Mouse (Mus musculus) CH12.LX (cell line): Measurements from ENCODE around the gene Rnf43. TPM values are rescaled to one million over a fixed set of nuclear protein-coding genes. Genes with fewer than 3 reads are reported as not detected.
A peak's percentile ranks its signal among the peaks of the same experiment; 100 is the strongest.

Source experiments
- DNase-seq: peaks from one replicate; pipeline ENCODE4 v3.0.0-alpha.2; 2013; ENCODE audit errors: extremely low read depth
- H3K27ac ChIP-seq: 2 replicates; pipeline ENCODE4 v1.5.1; 2012; ENCODE audit warnings: low read depth, mild to moderate bottlenecking, control low read depth, moderate library complexity; ENCODE audit not compliant: insufficient read depth
- H3K27me3 ChIP-seq: replicated peaks from 2 replicates; pipeline ENCODE3; 2012; ENCODE audit warnings: inconsistent platforms
- H3K36me3 ChIP-seq, 2 experiments: replicated peaks in 1 of 2; 2 replicates each; pipeline versions ENCODE3 to v1.6.1; 2012; ENCODE audit warnings: inconsistent platforms in 1 of 2, low read length in 1 of 2, mild to moderate bottlenecking in 1 of 2, mixed read lengths in 1 of 2, moderate library complexity in 1 of 2; ENCODE audit not compliant: control insufficient read depth in 1 of 2, insufficient read depth in 1 of 2
- H3K4me1 ChIP-seq, 2 experiments: 2 replicates each; pipeline ENCODE4 v1.6.1; 2012; ENCODE audit warnings: inconsistent platforms in 1 of 2, moderate library complexity in 1 of 2; ENCODE audit not compliant: insufficient read depth in 2 of 2, control insufficient read depth in 1 of 2
- H3K4me2 ChIP-seq: 2 replicates; pipeline ENCODE4 v1.6.1; 2012; ENCODE audit warnings: low read depth, mild to moderate bottlenecking, control low read depth; ENCODE audit not compliant: poor library complexity, insufficient read depth, severe bottlenecking
- H3K4me3 ChIP-seq, 3 experiments: fragments of 150-350 bp in 1 of 3; sonication (generic) in 1 of 3; replicated peaks in 1 of 3; 2 replicates each; pipeline versions ENCODE3 to v1.5.1; 2011 to 2012; ENCODE audit warnings: low read depth in 2 of 3, low read length in 2 of 3, mild to moderate bottlenecking in 2 of 3, moderate library complexity in 2 of 3, control low read depth in 1 of 3, improper control_type of control experiment in 1 of 3, inconsistent platforms in 1 of 3, mixed read lengths in 1 of 3; ENCODE audit not compliant: poor library complexity in 1 of 3
- H3K79me2 ChIP-seq: replicated peaks from 2 replicates; pipeline ENCODE4 v1.6.1; 2012; ENCODE audit warnings: mild to moderate bottlenecking, moderate library complexity; ENCODE audit not compliant: control insufficient read depth, poor library complexity, insufficient read depth, severe bottlenecking; ENCODE audit errors: extremely low read depth
- H3K9ac ChIP-seq: 2 replicates; pipeline ENCODE4 v1.6.1; 2012; ENCODE audit warnings: low read depth, mild to moderate bottlenecking, control low read depth, moderate library complexity; ENCODE audit not compliant: insufficient read depth
- H3K9me3 ChIP-seq: replicated peaks from 2 replicates; pipeline ENCODE3; 2012; ENCODE audit warnings: low read length, inconsistent platforms, mixed read lengths
- BHLHE40 ChIP-seq: IDR thresholded peaks from 2 replicates; pipeline ENCODE4 v1.6.1; 2011; ENCODE audit warnings: mild to moderate bottlenecking, low read depth, low read length, improper control_type of control experiment
- CHD1 ChIP-seq: IDR thresholded peaks from 2 replicates; pipeline ENCODE4 v1.6.1; 2012; ENCODE audit warnings: low read depth, low read length, improper control_type of control experiment, inconsistent platforms
- CHD2 ChIP-seq: IDR thresholded peaks from 2 replicates; pipeline ENCODE4 v1.6.1; 2011; ENCODE audit warnings: low read length, improper control_type of control experiment
- CTCF ChIP-seq, 2 experiments: IDR thresholded peaks in 1 of 2; conservative IDR thresholded peaks in 1 of 2; 2 replicates each; pipeline ENCODE4 v1.5.1; 2011 to 2012; ENCODE audit warnings: low read depth in 2 of 2, low read length in 2 of 2, improper control_type of control experiment in 1 of 2, inconsistent platforms in 1 of 2, mild to moderate bottlenecking in 1 of 2, moderate library complexity in 1 of 2
- ELF1 ChIP-seq: IDR thresholded peaks from 2 replicates; pipeline ENCODE4 v1.6.1; 2014; ENCODE audit warnings: low read depth, mild to moderate bottlenecking, inconsistent platforms, low read length, improper control_type of control experiment
- EP300 ChIP-seq: IDR thresholded peaks from 2 replicates; pipeline ENCODE4 v1.6.1; 2011; ENCODE audit warnings: low read length, improper control_type of control experiment
- GABPA ChIP-seq: IDR thresholded peaks from 2 replicates; pipeline ENCODE4 v1.6.1; 2012; ENCODE audit warnings: low read depth, low read length, improper control_type of control experiment, inconsistent platforms; ENCODE audit not compliant: insufficient replicate concordance
- HCFC1 ChIP-seq: IDR thresholded peaks from 2 replicates; pipeline ENCODE4 v1.6.1; 2012; ENCODE audit warnings: low read depth, mild to moderate bottlenecking, inconsistent platforms, low read length, improper control_type of control experiment
- IRF4 ChIP-seq: IDR thresholded peaks from 2 replicates; pipeline ENCODE4 v1.6.1; 2014; ENCODE audit warnings: low read depth, mild to moderate bottlenecking, inconsistent platforms, low read length, improper control_type of control experiment
- JUND ChIP-seq: conservative IDR thresholded peaks from 2 replicates; pipeline ENCODE4 v1.6.1; 2011; ENCODE audit warnings: low read depth, low read length, improper control_type of control experiment
- KAT2A ChIP-seq: IDR thresholded peaks from 2 replicates; pipeline ENCODE4 v1.6.1; 2012; ENCODE audit warnings: low read length, improper control_type of control experiment, inconsistent platforms; ENCODE audit not compliant: insufficient replicate concordance
- MAFK ChIP-seq: IDR thresholded peaks from 2 replicates; pipeline ENCODE4 v1.6.1; 2011; ENCODE audit warnings: low read length, improper control_type of control experiment; ENCODE audit not compliant: insufficient replicate concordance
- MAX ChIP-seq: IDR thresholded peaks from 2 replicates; pipeline ENCODE4 v1.6.1; 2011; ENCODE audit warnings: low read length, improper control_type of control experiment
- MAZ ChIP-seq: IDR thresholded peaks from 2 replicates; pipeline ENCODE4 v1.6.1; 2012; ENCODE audit warnings: low read depth, mild to moderate bottlenecking, inconsistent platforms, low read length, improper control_type of control experiment, moderate library complexity
- MEF2A ChIP-seq: IDR thresholded peaks from 2 replicates; pipeline ENCODE4 v1.6.1; 2014; ENCODE audit warnings: low read depth, mild to moderate bottlenecking, inconsistent platforms, low read length, improper control_type of control experiment, borderline replicate concordance
- MXI1 ChIP-seq: IDR thresholded peaks from 2 replicates; pipeline ENCODE4 v1.6.1; 2011; ENCODE audit warnings: mild to moderate bottlenecking, low read depth, low read length, improper control_type of control experiment
- MYC ChIP-seq: IDR thresholded peaks from 2 replicates; pipeline ENCODE4 v1.6.1; 2011; ENCODE audit warnings: low read depth, mild to moderate bottlenecking, improper control_type of control experiment, low read length
- NELFE ChIP-seq: IDR thresholded peaks from 2 replicates; pipeline ENCODE4 v1.6.1; 2011; ENCODE audit warnings: low read depth, low read length, improper control_type of control experiment
- NRF1 ChIP-seq: IDR thresholded peaks from 2 replicates; pipeline ENCODE4 v1.6.1; 2014; ENCODE audit warnings: low read depth, mild to moderate bottlenecking, inconsistent platforms, low read length, improper control_type of control experiment, moderate library complexity
- PAX5 ChIP-seq: IDR thresholded peaks from 2 replicates; pipeline ENCODE4 v1.6.1; 2012; ENCODE audit warnings: low read length, inconsistent platforms, mixed read lengths
- POLR2A ChIP-seq: IDR thresholded peaks from 2 replicates; pipeline ENCODE4 v1.6.1; 2011; ENCODE audit warnings: low read depth, mild to moderate bottlenecking, improper control_type of control experiment, low read length
- POLR2AphosphoS2 ChIP-seq: IDR thresholded peaks from 2 replicates; pipeline ENCODE4 v1.6.1; 2011; ENCODE audit warnings: low read depth, low read length, improper control_type of control experiment
- RCOR1 ChIP-seq: conservative IDR thresholded peaks from 2 replicates; pipeline ENCODE4 v1.6.1; 2012; ENCODE audit warnings: low read depth, mild to moderate bottlenecking, inconsistent platforms, low read length, improper control_type of control experiment
- SIN3A ChIP-seq: IDR thresholded peaks from 2 replicates; pipeline ENCODE4 v1.6.1; 2012; ENCODE audit warnings: low read length, improper control_type of control experiment, inconsistent platforms
- SMC3 ChIP-seq: IDR thresholded peaks from 2 replicates; pipeline ENCODE4 v1.6.1; 2011; ENCODE audit warnings: low read depth, low read length, improper control_type of control experiment
- TBP ChIP-seq: conservative IDR thresholded peaks from 2 replicates; pipeline ENCODE4 v1.6.1; 2011; ENCODE audit warnings: low read depth, low read length, improper control_type of control experiment
- UBTF ChIP-seq: IDR thresholded peaks from 2 replicates; pipeline ENCODE4 v1.6.1; 2012; ENCODE audit warnings: low read depth, mild to moderate bottlenecking, inconsistent platforms, low read length, improper control_type of control experiment, moderate library complexity
- USF1 ChIP-seq: IDR thresholded peaks from 2 replicates; pipeline ENCODE4 v1.6.1; 2014; ENCODE audit warnings: low read depth, mild to moderate bottlenecking, inconsistent platforms, low read length, improper control_type of control experiment
- USF2 ChIP-seq: conservative IDR thresholded peaks from 2 replicates; pipeline ENCODE4 v1.6.1; 2011; ENCODE audit warnings: low read depth, low read length, improper control_type of control experiment
- ZMIZ1 ChIP-seq: IDR thresholded peaks from 2 replicates; pipeline ENCODE4 v1.6.1; 2012; ENCODE audit warnings: low read depth, mild to moderate bottlenecking, inconsistent platforms, low read length, improper control_type of control experiment
- ZNF384 ChIP-seq: IDR thresholded peaks from 2 replicates; pipeline ENCODE4 v1.6.1; 2012; ENCODE audit warnings: low read depth, low read length, improper control_type of control experiment, inconsistent platforms
- dilution Hi-C: fragments of 300-500 bp; cut with MboI; formaldehyde crosslinking; loops from 2 replicates; pipeline ENCODE4 v1.14.3; 2020; ENCODE audit warnings: low sequenced_read_pairs; ENCODE audit not compliant: extremely low pct_unique_long_range_greater_than_20kb, extremely low pct_ligation_motif_present
- in situ Hi-C: fragments of 300-500 bp; cut with MboI; formaldehyde crosslinking; loops from 3 replicates; pipeline ENCODE4 v1.14.3; 2019; ENCODE audit warnings: low sequenced_read_pairs, low pct_ligation_motif_present, low pct_unique_long_range_greater_than_20kb, mixed read lengths
- polyA plus RNA-seq: library from polyadenylated mRNA; unstranded; fragments of >175 nt; gene quantifications from 2 replicates; pipeline ENCODE4 v1.2.1, GENCODE M21; 2012; ENCODE audit warnings: low read depth; ENCODE audit not compliant: insufficient read length
- total RNA-seq, 2 experiments: library from RNA; depleted of rRNA; stranded (reverse); fragments of 300-350 nt in 1 of 2; fragments of >200 nt in 1 of 2; gene quantifications; 2 replicates each; pipeline ENCODE4 v1.2.3; 2012 to 2014

The Rnf43 gene
- total and polyA plus RNA-seq, 3 experiments = 12.2 to 27.7 (median 26.3) TPM

- no peaks in the 10 kb centered on the region for H3K9me3 ChIP-seq
- H3K27me3 ChIP-seq = no peaks in the 10 kb centered on the region
- H3K79me2 ChIP-seq = peaks cover 86% of the 10 kb centered on the region
- in situ Hi-C loops = no loop called here
- no peak for DNase-seq
- TF ChIP-seq ZMIZ1 = no peak
- no peak for TF ChIP-seq GABPA
- no peak for TF ChIP-seq HCFC1
- no peak for TF ChIP-seq MYC
- no peak for TF ChIP-seq MXI1
- no peak for TF ChIP-seq KAT2A
- no peak for TF ChIP-seq ELF1
- TF ChIP-seq CHD1 = no peak
- TF ChIP-seq, all 38 proteins: peak for 0
- H3K4me3 ChIP-seq = no peak overlapping the region
- H3K4me1 ChIP-seq = peaks cover 20 to 75% of the 10 kb centered on the region in 2 experiments
- H3K36me3 ChIP-seq = peaks cover 8 to 54% of the 10 kb centered on the region in 2 experiments
- H3K9ac ChIP-seq = no peak overlapping the region
- no peak overlapping the region for H3K4me2 ChIP-seq
- no peak overlapping the region for H3K27ac ChIP-seq
- dilution Hi-C loops = no loop called here
These were observed 20.5 kb downstream of the Rnf43 start for GRCm38 (mm10) chr11:87682838-87683571.

- Histone ChIP-seq H3K27me3 (no peaks in the 10 kb centered on the region), H3K36me3 (peaks cover 5 to 45% of the 10 kb centered on the region in 2 experiments), H3K4me3 (peak overlapping the region; percentile 23 to 44 (median 32)), H3K79me2 (peaks cover 88% of the 10 kb centered on the region), H3K9me3 (no peaks in the 10 kb centered on the region), H3K4me1 (peaks cover 30 to 90% of the 10 kb centered on the region in 2 experiments), H3K9ac (peak overlapping the region; percentile 50; the same call in 1 of the 2 replicates), H3K27ac (peak overlapping the region; percentile 81), H3K4me2 (peak overlapping the region; percentile 97)
- dilution Hi-C loops (no loop called here), in situ Hi-C loops (no loop called here)
- DNase-seq = peak; percentile 93
- TF ChIP-seq USF1 (no peak), PAX5 (no peak), POLR2A (0 out of 2 replicates have a peak, but pooled peaks have one; percentile 25), NELFE (peak; percentile 28; the same call in 1 of the 2 replicates), IRF4 (peak; percentile 70), GABPA (no peak), MYC (peak; percentile 89), MEF2A (peak; percentile 83), ZNF384 (no peak), UBTF (0 out of 2 replicates have a peak, but pooled peaks have one; percentile 53), RCOR1 (no peak; the same call in 1 of the 2 replicates), USF2 (no peak), CTCF (conservative IDR thresholded peaks at IDR 0.05 in 1 of 2, IDR thresholded peaks at IDR 0.05 in 1 of 2; ENCODE audit: low read depth in 2 of 2, low read length in 2 of 2) (no peak), MAZ (no peak; the same call in 1 of the 2 replicates), EP300 (peak; percentile 83), MAFK (peak; percentile 5; the same call in 1 of the 2 replicates), CHD1 (peak; percentile 90), POLR2AphosphoS2 (no peak), MXI1 (peak; percentile 84), MAX (peak; percentile 86), ZMIZ1 (peak; percentile 57; the same call in 1 of the 2 replicates), KAT2A (0 out of 2 replicates have a peak, but pooled peaks have one; percentile 14), BHLHE40 (peak; percentile 99), JUND (peak; percentile 99), TBP (peak; percentile 60; the same call in 1 of the 2 replicates), SMC3 (no peak), NRF1 (peak; percentile 4; the same call in 1 of the 2 replicates), SIN3A (peak; percentile 80), CHD2 (no peak)
These were observed 23.9 kb downstream of the Rnf43 start for GRCm38 (mm10) chr11:87686407-87686806.
